Mouse (Mus musculus) heart, embryonic 14.5 days (tissue): ENCODE data around the gene Cacnb3. TPM values are rescaled to one million over a fixed set of nuclear protein-coding genes. Genes with fewer than 3 reads are reported as not detected.

Experiments used
- ATAC-seq: fragments of 200-750 bp; cut with Nextera tagmentation; 2 replicates; pipeline ENCODE4 v1.8.0; 2017; ENCODE audit warnings: low read depth, moderate TSS enrichment; ENCODE audit not compliant: insufficient number of reproducible peaks, insufficient read depth, low FRiP score
- H3K27ac ChIP-seq, 2 experiments: fragments of 200-500 bp in 1 of 2; fragments of 300-500 bp in 1 of 2; sonication (generic) in 1 of 2; replicated peaks in 1 of 2; 2 replicates each; pipeline ENCODE4 v1.5.1; 2012 to 2014; ENCODE audit warnings: low read depth in 2 of 2, low read length in 2 of 2, control low read depth in 1 of 2, mild to moderate bottlenecking in 1 of 2, mixed read lengths in 1 of 2; ENCODE audit not compliant: control insufficient read depth in 1 of 2, insufficient read depth in 1 of 2
- H3K27me3 ChIP-seq: fragments of 300-500 bp; sonication (generic); 2 replicates; pipeline ENCODE4 v1.6.1; 2014; ENCODE audit warnings: mild to moderate bottlenecking, low read length, control low read depth; ENCODE audit not compliant: control insufficient read depth, insufficient read depth
- H3K36me3 ChIP-seq: fragments of 300-500 bp; sonication (generic); 2 replicates; pipeline ENCODE4 v1.6.1; 2014; ENCODE audit warnings: mild to moderate bottlenecking, control low read depth, low read length, mixed read lengths; ENCODE audit not compliant: control insufficient read depth, insufficient read depth
- H3K4me1 ChIP-seq, 2 experiments: fragments of 200-500 bp in 1 of 2; fragments of 300-500 bp in 1 of 2; sonication (generic) in 1 of 2; 2 replicates each; pipeline ENCODE4 v1.6.1; 2012 to 2014; ENCODE audit warnings: low read length in 2 of 2, control low read depth in 1 of 2, mixed read lengths in 1 of 2; ENCODE audit not compliant: control insufficient read depth in 2 of 2, insufficient read depth in 2 of 2
- H3K4me2 ChIP-seq: fragments of 300-500 bp; sonication (generic); 2 replicates; pipeline ENCODE4 v1.6.1; 2014; ENCODE audit warnings: mild to moderate bottlenecking, low read length
- H3K4me3 ChIP-seq, 2 experiments: fragments of 200-500 bp in 1 of 2; fragments of 300-500 bp in 1 of 2; sonication (generic) in 1 of 2; 2 replicates each; pipeline ENCODE4 v1.5.1; 2012 to 2014; ENCODE audit warnings: low read length in 2 of 2, mild to moderate bottlenecking in 2 of 2, control low read depth in 1 of 2, low read depth in 1 of 2, moderate library complexity in 1 of 2; ENCODE audit not compliant: control insufficient read depth in 1 of 2, insufficient read depth in 1 of 2
- H3K9ac ChIP-seq: fragments of 300-500 bp; sonication (generic); 2 replicates; pipeline ENCODE4 v1.6.1; 2014; ENCODE audit warnings: mild to moderate bottlenecking, low read length
- H3K9me3 ChIP-seq: fragments of 300-500 bp; sonication (generic); 2 replicates; pipeline ENCODE4 v1.6.1; 2016; ENCODE audit warnings: low read length, control low read depth; ENCODE audit not compliant: control insufficient read depth
- WGBS: fragments of 180-500 bp; shearing (Covaris S2); extraction: QIAGEN DNeasy Blood & Tissue Kit; methylation state at CpG from one replicate; pipeline ENCODE4 v1.1.7; 2014; 5-methylcytosine and 5-hydroxymethylcytosine counted together
- polyA plus RNA-seq: library from polyadenylated mRNA; unstranded; fragments of >200 nt; fragmentation: Nextera tagmentation; extraction: Ambion mirVana; gene quantifications from 2 replicates; pipeline ENCODE4 v1.2.1, GENCODE M21; 2014

The Cacnb3 gene
- polyA plus RNA-seq, 1 experiment from 2014 or later, result 6.6 TPM

GRCm38 (mm10) chr15:98636517-98636916 is 5.9 kb downstream of the Cacnb3 start:
- Histone ChIP-seq H3K27ac (no peak overlapping the region), H3K9me3 (no peaks in the 10 kb centered on the region), H3K4me2 (no peak overlapping the region), H3K27me3 (peaks cover 30% of the 10 kb centered on the region), H3K4me3 (no peak overlapping the region), H3K4me1 (peaks cover 17 to 25% of the 10 kb centered on the region in 2 experiments), H3K9ac (no peak overlapping the region), H3K36me3 (0 out of 2 replicates have a peak, but pooled peaks cover 8% of the 10 kb centered on the region)
- no peak for ATAC-seq
- WGBS, result 57% methylated on average over 5 of the region's 5 CpGs

- no peak for ATAC-seq
- H3K27ac ChIP-seq, result no peak overlapping the region
- WGBS, result 56% methylated on average over 3 of the region's 3 CpGs
- no peaks in the 10 kb centered on the region for H3K9me3 ChIP-seq
- H3K9ac ChIP-seq, result no peak overlapping the region
- H3K4me3 ChIP-seq, result no peak overlapping the region
- peaks cover 25% of the 10 kb centered on the region for H3K27me3 ChIP-seq
- peaks cover 9% of the 10 kb centered on the region; the same call in 1 of the 2 replicates for H3K36me3 ChIP-seq
- peaks cover 12 to 19% of the 10 kb centered on the region in 2 experiments for H3K4me1 ChIP-seq
- H3K4me2 ChIP-seq, result no peak overlapping the region
Measured at GRCm38 (mm10) chr15:98637155-98637554, 6.5 kb downstream of the Cacnb3 start.

- peaks cover 2 to 3% of the 10 kb centered on the region in 2 experiments; a peak in 2 of 4 replicates for H3K4me1 ChIP-seq
- H3K9me3 ChIP-seq, result no peaks in the 10 kb centered on the region
- no peak overlapping the region for H3K27ac ChIP-seq
- WGBS, result 37% methylated on average over 8 of the region's 8 CpGs
- no peak overlapping the region for H3K4me3 ChIP-seq
- H3K27me3 ChIP-seq, result peaks cover 5% of the 10 kb centered on the region
- no peak for ATAC-seq
- no peak overlapping the region for H3K9ac ChIP-seq
- no peak overlapping the region for H3K4me2 ChIP-seq
- peaks cover 37% of the 10 kb centered on the region for H3K36me3 ChIP-seq
Measured at GRCm38 (mm10) chr15:98640157-98640556, 9.5 kb downstream of the Cacnb3 start.

- no peak overlapping the region for H3K27ac ChIP-seq
- WGBS, result 85% methylated on average over 12 of the region's 12 CpGs
- H3K9ac ChIP-seq, result no peak overlapping the region
- H3K36me3 ChIP-seq, result peaks cover 80% of the 10 kb centered on the region
- H3K4me1 ChIP-seq, result no peaks in the 10 kb centered on the region
- no peak overlapping the region for H3K4me3 ChIP-seq
- H3K4me2 ChIP-seq, result no peak overlapping the region
- ATAC-seq, result no peak
- H3K9me3 ChIP-seq, result no peaks in the 10 kb centered on the region
- H3K27me3 ChIP-seq, result no peaks in the 10 kb centered on the region
Measured at GRCm38 (mm10) chr15:98644406-98644805, 13.8 kb downstream of the Cacnb3 start.

- ATAC-seq, result no peak
- Histone ChIP-seq H3K27ac (no peak overlapping the region), H3K4me3 (no peak overlapping the region), H3K27me3 (no peaks in the 10 kb centered on the region), H3K9me3 (no peaks in the 10 kb centered on the region), H3K4me2 (no peak overlapping the region), H3K9ac (no peak overlapping the region), H3K36me3 (peaks cover 89% of the 10 kb centered on the region), H3K4me1 (no peaks in the 10 kb centered on the region)
- 89% methylated on average over 24 of the region's 24 CpGs for WGBS
Measured at GRCm38 (mm10) chr15:98645057-98646026, 14.7 kb downstream of the Cacnb3 start.

GRCm38 (mm10) chr15:98646737-98647136 is 16.1 kb downstream of the Cacnb3 start:
- peaks cover 95% of the 10 kb centered on the region for H3K36me3 ChIP-seq
- no peak overlapping the region for H3K27ac ChIP-seq
- no peak overlapping the region for H3K4me2 ChIP-seq
- H3K9ac ChIP-seq, result no peak overlapping the region
- H3K4me3 ChIP-seq, result no peak overlapping the region
- no peaks in the 10 kb centered on the region for H3K9me3 ChIP-seq
- ATAC-seq, result no peak
- no peaks in the 10 kb centered on the region for H3K27me3 ChIP-seq
- 78% methylated on average over 8 of the region's 8 CpGs for WGBS
- no peaks in the 10 kb centered on the region for H3K4me1 ChIP-seq

GRCm38 (mm10) chr15:98647308-98647707 is 16.7 kb downstream of the Cacnb3 start:
- Histone ChIP-seq H3K36me3 (peaks cover 98% of the 10 kb centered on the region), H3K4me1 (no peaks in the 10 kb centered on the region), H3K27ac (no peak overlapping the region), H3K27me3 (no peaks in the 10 kb centered on the region), H3K9ac (no peak overlapping the region), H3K4me2 (no peak overlapping the region), H3K4me3 (no peak overlapping the region), H3K9me3 (no peaks in the 10 kb centered on the region)
- ATAC-seq, result no peak
- 89% methylated on average over 10 of the region's 10 CpGs for WGBS
